Mouse (Mus musculus) embryonic facial prominence, embryonic 12.5 days (tissue): ENCODE measurements around the gene Dlgap1. TPM values are rescaled to one million over a fixed set of nuclear protein-coding genes. Genes with fewer than 3 reads are reported as not detected.

Source experiments
- ATAC-seq: fragments of 200-750 bp; cut with Nextera tagmentation; 2 replicates; pipeline ENCODE4 v1.8.0; 2017; ENCODE audit not compliant: insufficient number of reproducible peaks, insufficient read depth, low FRiP score, low TSS enrichment
- H3K27ac ChIP-seq: fragments of 300-500 bp; sonication (generic); 2 replicates; pipeline ENCODE4 v1.5.1; 2016; ENCODE audit warnings: mild to moderate bottlenecking
- H3K27me3 ChIP-seq: fragments of 300-500 bp; sonication (generic); 2 replicates; pipeline ENCODE4 v1.6.1; 2016; ENCODE audit warnings: mild to moderate bottlenecking, moderate library complexity
- H3K36me3 ChIP-seq: fragments of 300-500 bp; sonication (generic); 2 replicates; pipeline ENCODE4 v1.6.1; 2016; ENCODE audit warnings: mild to moderate bottlenecking
- H3K4me1 ChIP-seq: fragments of 300-500 bp; sonication (generic); 2 replicates; pipeline ENCODE4 v1.6.1; 2016
- H3K4me2 ChIP-seq: fragments of 300-500 bp; sonication (generic); replicated peaks from 2 replicates; pipeline ENCODE4 v1.6.1; 2016; ENCODE audit warnings: mild to moderate bottlenecking, moderate library complexity
- H3K4me3 ChIP-seq: fragments of 300-500 bp; sonication (generic); 2 replicates; pipeline ENCODE4 v1.5.1; 2016; ENCODE audit warnings: mild to moderate bottlenecking
- H3K9ac ChIP-seq: fragments of 300-500 bp; sonication (generic); 2 replicates; pipeline ENCODE4 v1.6.1; 2016; ENCODE audit warnings: mild to moderate bottlenecking, moderate library complexity
- H3K9me3 ChIP-seq: fragments of 300-500 bp; sonication (generic); 2 replicates; pipeline ENCODE4 v1.6.1; 2016; ENCODE audit warnings: mild to moderate bottlenecking, moderate library complexity
- WGBS: fragments of 180-500 bp; shearing (Covaris S2); methylation state at CpG from one replicate; pipeline ENCODE4 v1.1.7; 2016; 5-methylcytosine and 5-hydroxymethylcytosine counted together
- polyA plus RNA-seq: library from polyadenylated mRNA; unstranded; fragments of >200 nt; fragmentation: Nextera tagmentation; extraction: Ambion mirVana; gene quantifications from 2 replicates; pipeline ENCODE4 v1.2.1, GENCODE M21; 2016

Dlgap1 gene
- polyA plus RNA-seq, 1 experiment from 2014 or later = 6.0 TPM

GRCm38 (mm10) chr17:70602051-70602450 lies 633.2 kb downstream of the Dlgap1 start:
- no peaks in the 10 kb centered on the region for H3K36me3 ChIP-seq
- no peak overlapping the region for H3K9ac ChIP-seq
- no peak overlapping the region for H3K27ac ChIP-seq
- H3K4me3 ChIP-seq = no peak overlapping the region
- no peaks in the 10 kb centered on the region for H3K4me1 ChIP-seq
- no peaks in the 10 kb centered on the region for H3K27me3 ChIP-seq
- WGBS = 82% methylated on average over 7 of the region's 7 CpGs
- no peak overlapping the region for H3K4me2 ChIP-seq
- no peaks in the 10 kb centered on the region for H3K9me3 ChIP-seq
- ATAC-seq = no peak

GRCm38 (mm10) chr17:70605659-70606058 lies 636.8 kb downstream of the Dlgap1 start:
- no peak overlapping the region for H3K4me2 ChIP-seq
- no peak overlapping the region for H3K27ac ChIP-seq
- no peaks in the 10 kb centered on the region for H3K27me3 ChIP-seq
- H3K9ac ChIP-seq = no peak overlapping the region
- no peak for ATAC-seq
- WGBS = 85% methylated on average over 5 of the region's 5 CpGs
- no peaks in the 10 kb centered on the region for H3K4me1 ChIP-seq
- H3K9me3 ChIP-seq = no peaks in the 10 kb centered on the region
- H3K4me3 ChIP-seq = no peak overlapping the region
- H3K36me3 ChIP-seq = no peaks in the 10 kb centered on the region

GRCm38 (mm10) chr17:70612171-70612570 lies 643.3 kb downstream of the Dlgap1 start:
- H3K27me3 ChIP-seq = no peaks in the 10 kb centered on the region
- no peak overlapping the region for H3K4me3 ChIP-seq
- H3K9ac ChIP-seq = no peak overlapping the region
- H3K4me2 ChIP-seq = no peak overlapping the region
- WGBS = 75% methylated on average over 6 of the region's 6 CpGs
- no peaks in the 10 kb centered on the region for H3K36me3 ChIP-seq
- no peak for ATAC-seq
- no peak overlapping the region for H3K27ac ChIP-seq
- H3K4me1 ChIP-seq = no peaks in the 10 kb centered on the region
- H3K9me3 ChIP-seq = no peaks in the 10 kb centered on the region

- Histone ChIP-seq H3K9me3 (no peaks in the 10 kb centered on the region), H3K4me2 (no peak overlapping the region), H3K4me1 (no peaks in the 10 kb centered on the region), H3K27me3 (no peaks in the 10 kb centered on the region), H3K9ac (no peak overlapping the region), H3K27ac (no peak overlapping the region), H3K36me3 (no peaks in the 10 kb centered on the region), H3K4me3 (no peak overlapping the region)
- 82% methylated on average over 7 of the region's 7 CpGs for WGBS
- no peak for ATAC-seq
Observed at GRCm38 (mm10) chr17:70613897-70614296, 645.0 kb downstream of the Dlgap1 start.

GRCm38 (mm10) chr17:70614407-70615060 lies 645.7 kb downstream of the Dlgap1 start:
- H3K9me3 ChIP-seq = no peaks in the 10 kb centered on the region
- WGBS = 68% methylated on average over 5 of the region's 5 CpGs
- H3K27me3 ChIP-seq = no peaks in the 10 kb centered on the region
- no peaks in the 10 kb centered on the region for H3K4me1 ChIP-seq
- no peak overlapping the region for H3K9ac ChIP-seq
- no peak for ATAC-seq
- H3K27ac ChIP-seq = no peak overlapping the region
- H3K36me3 ChIP-seq = no peaks in the 10 kb centered on the region
- no peak overlapping the region for H3K4me3 ChIP-seq
- H3K4me2 ChIP-seq = no peak overlapping the region

GRCm38 (mm10) chr17:70622493-70622892 lies 653.6 kb downstream of the Dlgap1 start:
- no peaks in the 10 kb centered on the region for H3K27me3 ChIP-seq
- no peak for ATAC-seq
- H3K4me3 ChIP-seq = no peak overlapping the region
- no peaks in the 10 kb centered on the region for H3K36me3 ChIP-seq
- H3K9ac ChIP-seq = no peak overlapping the region
- 75% methylated on average over 8 of the region's 8 CpGs for WGBS
- H3K4me2 ChIP-seq = no peak overlapping the region
- no peaks in the 10 kb centered on the region for H3K4me1 ChIP-seq
- H3K27ac ChIP-seq = no peak overlapping the region
- H3K9me3 ChIP-seq = no peaks in the 10 kb centered on the region

- Histone ChIP-seq H3K27me3 (no peaks in the 10 kb centered on the region), H3K27ac (no peak overlapping the region), H3K9ac (no peak overlapping the region), H3K36me3 (no peaks in the 10 kb centered on the region), H3K9me3 (no peaks in the 10 kb centered on the region), H3K4me1 (no peaks in the 10 kb centered on the region), H3K4me2 (no peak overlapping the region), H3K4me3 (no peak overlapping the region)
- WGBS = 88% methylated on average over 9 of the region's 9 CpGs
- no peak for ATAC-seq
Observed at GRCm38 (mm10) chr17:70626396-70626795, 657.5 kb downstream of the Dlgap1 start.

GRCm38 (mm10) chr17:70626925-70627324 lies 658.1 kb downstream of the Dlgap1 start:
- Histone ChIP-seq H3K9ac (no peak overlapping the region), H3K9me3 (no peaks in the 10 kb centered on the region), H3K4me1 (no peaks in the 10 kb centered on the region), H3K27ac (no peak overlapping the region), H3K4me2 (no peak overlapping the region), H3K27me3 (no peaks in the 10 kb centered on the region), H3K36me3 (no peaks in the 10 kb centered on the region), H3K4me3 (no peak overlapping the region)
- 72% methylated on average over 6 of the region's 6 CpGs for WGBS
- ATAC-seq = no peak

- H3K4me1 ChIP-seq = 0 out of 2 replicates have a peak, but pooled peaks cover 4% of the 10 kb centered on the region
- no peaks in the 10 kb centered on the region for H3K9me3 ChIP-seq
- H3K4me2 ChIP-seq = no peak overlapping the region
- no peak for ATAC-seq
- peak overlapping the region; percentile 17; the same call in 1 of the 2 replicates for H3K27ac ChIP-seq
- no peaks in the 10 kb centered on the region for H3K36me3 ChIP-seq
- no peak overlapping the region for H3K9ac ChIP-seq
- no peak overlapping the region for H3K4me3 ChIP-seq
- no peaks in the 10 kb centered on the region for H3K27me3 ChIP-seq
- 51% methylated on average over 6 of the region's 6 CpGs for WGBS
Observed at GRCm38 (mm10) chr17:70629653-70630378, 660.9 kb downstream of the Dlgap1 start.

- no peak overlapping the region for H3K27ac ChIP-seq
- H3K4me3 ChIP-seq = no peak overlapping the region
- H3K27me3 ChIP-seq = no peaks in the 10 kb centered on the region
- H3K4me1 ChIP-seq = 0 out of 2 replicates have a peak, but pooled peaks cover 4% of the 10 kb centered on the region
- H3K4me2 ChIP-seq = 0 out of 2 replicates have a peak overlapping the region, but pooled peaks have one; percentile 4
- no peak overlapping the region for H3K9ac ChIP-seq
- no peaks in the 10 kb centered on the region for H3K9me3 ChIP-seq
- ATAC-seq = peak; percentile 86
- WGBS = 12% methylated on average over 9 of the region's 9 CpGs
- no peaks in the 10 kb centered on the region for H3K36me3 ChIP-seq
Observed at GRCm38 (mm10) chr17:70633181-70633944, 664.5 kb downstream of the Dlgap1 start.

- ATAC-seq = no peak
- no peaks in the 10 kb centered on the region for H3K36me3 ChIP-seq
- 73% methylated on average over 1 of the region's 1 CpGs for WGBS
Observed at GRCm38 (mm10) chr17:70643211-70643610, 674.3 kb downstream of the Dlgap1 start.

More at GRCm38 (mm10) chr17:70643211-70643610, 674.3 kb downstream of the Dlgap1 start:
- Histone ChIP-seq H3K9me3 (no peaks in the 10 kb centered on the region), H3K4me1 (no peaks in the 10 kb centered on the region), H3K4me3 (no peak overlapping the region), H3K27me3 (no peaks in the 10 kb centered on the region), H3K9ac (no peak overlapping the region), H3K27ac (no peak overlapping the region), H3K4me2 (no peak overlapping the region)
